In genomic region chr17:85620086-85620481, GRCm38 (mm10) we compare ENCODE assay signal across 17 mouse cellular contexts. TPM values are rescaled to one million over a fixed set of nuclear protein-coding genes. Genes with fewer than 3 reads are reported as not detected.
DNase-seq lines count a peak whose midpoint lies in the region; ATAC-seq lines count a peak whose summit lies in the region.
"Had no signal": no experiment of that assay in that cellular context is flagged by ENCODE, and none has a peak within 500 bp of the region (broad histone marks: within the 10 kb centered on the region; RNA-seq: fewer than 3 reads in every experiment).

No protein-coding gene starts in this region.

- H3K27ac ChIP-seq in neural tube, embryonic 15.5 days (replicated peaks) = no peak overlapping the region
- H3K27ac ChIP-seq in forebrain, embryonic 12.5 days = peak overlapping the region; percentile 95
- peak overlapping the region; percentile 88 for H3K27ac ChIP-seq in midbrain, embryonic 13.5 days
- H3K27ac ChIP-seq: heart, embryonic 13.5 days; hindbrain, embryonic 13.5 days; lung, embryonic 15.5 days; neural tube, embryonic 13.5 days had no signal

- no peak for ATAC-seq in neural tube, embryonic 15.5 days (ENCODE audit: low FRiP score)
- no peak for ATAC-seq in forebrain, embryonic 12.5 days (ENCODE audit: low FRiP score)
- ATAC-seq in midbrain, embryonic 13.5 days = no peak
- ATAC-seq in inflammation-experienced regulatory T-cells, adult 6 months = no peak

- no peak overlapping the region for H3K4me2 ChIP-seq in neural tube, embryonic 15.5 days
- H3K4me2 ChIP-seq in forebrain, embryonic 12.5 days = peak overlapping the region; percentile 69
- H3K4me2 ChIP-seq in midbrain, embryonic 13.5 days (replicated peaks) = peak overlapping the region; percentile 53
- H3K4me2 ChIP-seq: hindbrain, embryonic 13.5 days; neural tube, embryonic 13.5 days had no signal

- no peak overlapping the region for H3K9ac ChIP-seq in neural tube, embryonic 15.5 days (replicated peaks)
- peak overlapping the region; percentile 25 for H3K9ac ChIP-seq in forebrain, embryonic 12.5 days
- 0 out of 2 replicates have a peak overlapping the region, but pooled peaks have one; percentile 40 for H3K9ac ChIP-seq in midbrain, embryonic 13.5 days (replicated peaks)
- H3K9ac ChIP-seq: heart, embryonic 13.5 days; hindbrain, embryonic 13.5 days; lung, embryonic 15.5 days; neural tube, embryonic 13.5 days had no signal

- peaks cover 91% of the 10 kb centered on the region for H3K27me3 ChIP-seq in neural tube, embryonic 15.5 days (replicated peaks)
- H3K27me3 ChIP-seq in forebrain, embryonic 12.5 days = peaks cover 94% of the 10 kb centered on the region
- H3K27me3 ChIP-seq in midbrain, embryonic 13.5 days = peaks cover 94% of the 10 kb centered on the region

- H3K4me3 ChIP-seq in neural tube, embryonic 15.5 days (replicated peaks) = no peak overlapping the region
- peak overlapping the region; percentile 59 for H3K4me3 ChIP-seq in forebrain, embryonic 12.5 days (replicated peaks)
- peak overlapping the region; percentile 16; the same call in 1 of the 2 replicates for H3K4me3 ChIP-seq in midbrain, embryonic 13.5 days (replicated peaks)
- H3K4me3 ChIP-seq: hindbrain, embryonic 13.5 days; lung, embryonic 15.5 days; neural tube, embryonic 13.5 days had no signal

- H3K9me3 ChIP-seq in neural tube, embryonic 15.5 days (replicated peaks) = no peaks in the 10 kb centered on the region
- H3K9me3 ChIP-seq in forebrain, embryonic 12.5 days = no peaks in the 10 kb centered on the region
- H3K9me3 ChIP-seq in midbrain, embryonic 13.5 days = no peaks in the 10 kb centered on the region
- H3K9me3 ChIP-seq: heart, embryonic 13.5 days; hindbrain, embryonic 13.5 days; lung, embryonic 15.5 days; megakaryocyte, embryonic 14.5 days; neural tube, embryonic 13.5 days had no signal

- no peaks in the 10 kb centered on the region for H3K36me3 ChIP-seq in neural tube, embryonic 15.5 days
- no peaks in the 10 kb centered on the region for H3K36me3 ChIP-seq in forebrain, embryonic 12.5 days (replicated peaks)
- no peaks in the 10 kb centered on the region for H3K36me3 ChIP-seq in midbrain, embryonic 13.5 days
- H3K36me3 ChIP-seq: heart, embryonic 13.5 days; hindbrain, embryonic 13.5 days; lung, embryonic 15.5 days; neural tube, embryonic 13.5 days had no signal

- peaks cover 22% of the 10 kb centered on the region for H3K4me1 ChIP-seq in neural tube, embryonic 15.5 days
- H3K4me1 ChIP-seq in forebrain, embryonic 12.5 days = peaks cover 76% of the 10 kb centered on the region
- H3K4me1 ChIP-seq in midbrain, embryonic 13.5 days (replicated peaks) = peaks cover 35% of the 10 kb centered on the region

- peak; percentile 53 for DNase-seq in neural tube, embryonic 10.5 days (ENCODE audit: extremely low spot score, low spot score)
- no peak for DNase-seq in urinary bladder, postnatal 14 days (ENCODE audit: low spot score)
- DNase-seq in kidney, postnatal 10 days = no peak
- DNase-seq: cerebellum, adult 11-12 months; gastrocnemius, postnatal 36 days; kidney, adult 2 months had no signal

- WGBS in neural tube, embryonic 15.5 days = 2% methylated on average over 6 of the region's 6 CpGs
- WGBS in forebrain, embryonic 12.5 days = 2% methylated on average over 6 of the region's 6 CpGs
- WGBS in midbrain, embryonic 13.5 days = 2% methylated on average over 6 of the region's 6 CpGs

RNA-seq across cellular contexts. Expression of gene Six3, which starts 6.7 kb away (rescaled TPM):
- not detected in 2 replicates for polyA plus RNA-seq in neural tube, embryonic 15.5 days (2015; fragmentation: Nextera tagmentation; extraction: Ambion mirVana)
- polyA plus RNA-seq in forebrain, embryonic 12.5 days (2016; fragmentation: Nextera tagmentation; extraction: Ambion mirVana) = 26.1 and 27.4 TPM in 2 replicates
- polyA plus RNA-seq in midbrain, embryonic 13.5 days (2015; fragmentation: Nextera tagmentation; extraction: Ambion mirVana) = 15.6 and 21.9 TPM in 2 replicates
- polyA plus RNA-seq in inflammation-experienced regulatory T-cells, adult 6 months (2017; shearing (Covaris generic)) = under 1 TPM in 1 of 3 experiments, not detected in 2; 0.12 TPM
- polyA plus RNA-seq: heart, embryonic 13.5 days; kidney, adult 2 months; liver, adult 2 months; lung, embryonic 15.5 days; neural tube, embryonic 13.5 days; stomach, embryonic 16.5 days had no signal

Comparison
In these comparisons a context has a peak if more than half of its experiments do, and no peak if none do; other contexts are left out.
1. RNA of gene Six3, which starts 6.7 kb away (polyA plus RNA-seq): 26.1 to 27.4 TPM in forebrain, embryonic 12.5 days and 15.6 to 21.9 TPM in midbrain, embryonic 13.5 days; not detected in neural tube, embryonic 15.5 days and 0.12 TPM in inflammation-experienced regulatory T-cells, adult 6 months; every median in the first group is over 10 times any median in the second.